Mouse (Mus musculus): ENCODE measurements around the gene Mcee. TPM values are rescaled to one million over a fixed set of nuclear protein-coding genes. Genes with fewer than 3 reads are reported as not detected.

Gene Mcee
- polyA plus RNA-seq, 1 experiment: 18.9 TPM

DNA sequence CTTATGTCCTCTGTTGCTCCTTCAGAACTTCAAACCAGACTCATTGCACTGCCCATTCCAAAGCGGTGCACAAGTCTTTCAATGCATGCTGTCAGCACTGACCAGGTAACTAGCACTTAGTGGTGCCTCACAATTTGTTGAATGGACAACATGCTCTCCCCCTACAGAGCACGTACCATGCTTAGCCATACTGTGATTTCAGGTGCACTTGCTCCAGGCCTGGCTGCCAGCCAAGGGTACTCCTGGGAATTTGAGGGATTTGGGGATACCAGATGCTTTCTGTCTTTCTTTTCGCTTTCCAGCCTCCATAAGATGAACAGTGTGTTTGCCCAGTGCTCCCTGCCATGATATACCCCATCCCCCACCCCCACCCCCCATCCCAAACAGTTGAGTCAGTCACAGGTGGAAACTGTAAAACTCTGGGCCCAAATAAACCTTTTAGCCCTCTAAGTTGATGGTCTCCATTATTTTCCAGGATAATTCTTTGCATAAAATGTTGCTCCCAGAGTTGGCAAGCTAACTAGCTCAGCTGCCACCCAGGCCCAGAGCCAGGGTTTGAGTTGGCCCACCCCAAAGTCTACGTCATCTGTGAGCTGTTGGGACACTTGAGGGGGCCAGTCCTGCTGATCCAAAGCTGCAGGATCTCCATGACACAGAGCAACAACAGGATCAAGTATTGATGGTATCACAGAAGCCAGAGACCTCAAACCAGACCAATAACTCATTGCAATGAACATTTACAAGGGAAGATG is 60.2 kb downstream of the Mcee start:
- Histone ChIP-seq H3K4me2 (ENCODE audit: low read depth) (no peak overlapping the region), H3K36me3 (ENCODE audit: control insufficient read depth, insufficient read depth) (no peaks in the 10 kb centered on the region), H3ac (ENCODE audit: control insufficient read depth, insufficient read length) (no peak overlapping the region), H3K27me3 (ENCODE audit: control insufficient read depth, insufficient read depth, insufficient read length) (no peaks in the 10 kb centered on the region), H3K4me3 (no peak overlapping the region), H3K79me2 (ENCODE audit: control insufficient read depth, insufficient read depth) (no peaks in the 10 kb centered on the region)
- TF ChIP-seq POLR2A (IDR thresholded peaks at IDR 0.05; ENCODE audit: insufficient read length, low read depth) (no peak), USF1 (IDR thresholded peaks at IDR 0.05; ENCODE audit: low read depth) (no peak), MYOD1 (IDR thresholded peaks at IDR 0.05; ENCODE audit: control insufficient read depth in 1 of 3, insufficient read length in 2 of 3, low read depth in 2 of 3) (no peak), MAX (IDR thresholded peaks at IDR 0.05; ENCODE audit: low read depth) (no peak), E2F4 (IDR thresholded peaks at IDR 0.05; ENCODE audit: insufficient read depth) (no peak), POLR2AphosphoS2 (IDR thresholded peaks at IDR 0.05; ENCODE audit: insufficient read length, low read depth) (no peak), SRF (IDR thresholded peaks at IDR 0.05; ENCODE audit: control insufficient read depth, insufficient read length, low read depth) (no peak), REST (IDR thresholded peaks at IDR 0.05; ENCODE audit: insufficient read depth, insufficient read length) (no peak), TCF12 (IDR thresholded peaks at IDR 0.05; ENCODE audit: insufficient read depth, poor library complexity, severe bottlenecking) (no peak), TCF3 (IDR thresholded peaks at IDR 0.05; ENCODE audit: insufficient read length, low read depth) (no peak), MYOG (IDR thresholded peaks at IDR 0.05; ENCODE audit: control insufficient read depth in 1 of 3, insufficient read depth in 1 of 3, insufficient read length in 2 of 3, low read depth in 2 of 3) (no peak), CEBPB (IDR thresholded peaks at IDR 0.05; ENCODE audit: insufficient read depth, poor library complexity, severe bottlenecking) (no peak)

DNA sequence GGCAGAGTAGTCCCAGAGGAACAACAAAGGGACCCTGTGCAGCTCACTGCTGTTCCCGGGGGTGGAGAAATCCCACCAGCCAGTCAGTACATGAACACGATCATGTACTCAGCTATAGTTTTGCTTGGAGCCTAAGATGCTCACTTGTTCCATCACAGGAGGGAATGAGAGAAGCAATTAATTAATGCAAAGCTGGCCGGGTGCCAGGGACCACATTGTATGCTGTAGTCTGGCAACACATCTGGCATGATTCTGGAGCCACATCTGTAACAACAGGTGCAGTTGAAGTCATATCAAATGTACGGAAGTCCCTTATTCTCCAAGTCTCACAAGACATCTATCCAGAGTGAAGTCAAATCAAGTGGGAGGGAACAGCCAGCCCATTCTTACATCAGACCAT is 63.8 kb downstream of the Mcee start:
- Histone ChIP-seq H3K4me2 (ENCODE audit: low read depth) (no peak overlapping the region), H3K4me3 (no peak overlapping the region), H3K79me2 (ENCODE audit: control insufficient read depth, insufficient read depth) (no peaks in the 10 kb centered on the region), H3ac (ENCODE audit: control insufficient read depth, insufficient read length) (no peak overlapping the region), H3K36me3 (ENCODE audit: control insufficient read depth, insufficient read depth) (no peaks in the 10 kb centered on the region), H3K27me3 (ENCODE audit: control insufficient read depth, insufficient read depth, insufficient read length) (no peaks in the 10 kb centered on the region)
- TF ChIP-seq POLR2A (IDR thresholded peaks at IDR 0.05; ENCODE audit: insufficient read length, low read depth) (no peak), MYOD1 (IDR thresholded peaks at IDR 0.05; ENCODE audit: control insufficient read depth in 1 of 3, insufficient read length in 2 of 3, low read depth in 2 of 3) (no peak), TCF12 (IDR thresholded peaks at IDR 0.05; ENCODE audit: insufficient read depth, poor library complexity, severe bottlenecking) (no peak)

DNA sequence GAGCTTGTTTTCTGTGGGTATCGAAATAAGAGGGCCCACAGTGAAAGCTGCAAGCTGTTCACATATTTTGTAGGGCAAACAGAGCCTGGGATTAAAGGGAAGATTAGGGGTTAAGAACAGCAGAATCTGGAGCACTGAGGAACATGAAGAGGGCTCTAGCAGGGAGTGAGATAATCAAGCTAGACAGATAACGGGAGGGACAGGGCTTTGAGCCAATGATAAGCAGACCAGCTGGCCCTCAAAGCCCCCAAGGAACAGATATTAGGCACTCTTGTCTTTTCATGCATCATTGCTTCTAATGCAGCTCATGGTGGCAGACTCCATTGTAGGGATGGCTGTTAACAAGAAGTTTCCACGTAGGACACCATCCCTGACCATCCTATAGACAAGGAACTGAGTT is 64.3 kb downstream of the Mcee start:
- Histone ChIP-seq H3K4me3 (no peak overlapping the region), H3K27me3 (ENCODE audit: control insufficient read depth, insufficient read depth, insufficient read length) (no peaks in the 10 kb centered on the region), H3ac (ENCODE audit: control insufficient read depth, insufficient read length) (no peak overlapping the region), H3K79me2 (ENCODE audit: control insufficient read depth, insufficient read depth) (no peaks in the 10 kb centered on the region), H3K36me3 (ENCODE audit: control insufficient read depth, insufficient read depth) (no peaks in the 10 kb centered on the region), H3K4me2 (ENCODE audit: low read depth) (no peak overlapping the region)
- no peak for TF ChIP-seq TCF3 (IDR thresholded peaks at IDR 0.05; ENCODE audit: insufficient read length, low read depth)
- no peak for TF ChIP-seq REST (IDR thresholded peaks at IDR 0.05; ENCODE audit: insufficient read depth, insufficient read length)
- TF ChIP-seq POLR2AphosphoS2 (IDR thresholded peaks at IDR 0.05; ENCODE audit: insufficient read length, low read depth): no peak
- TF ChIP-seq MYOG (IDR thresholded peaks at IDR 0.05; ENCODE audit: control insufficient read depth in 1 of 3, insufficient read depth in 1 of 3, insufficient read length in 2 of 3, low read depth in 2 of 3): no peak
- TF ChIP-seq USF1 (IDR thresholded peaks at IDR 0.05; ENCODE audit: low read depth): no peak
- no peak for TF ChIP-seq MYOD1 (IDR thresholded peaks at IDR 0.05; ENCODE audit: control insufficient read depth in 1 of 3, insufficient read length in 2 of 3, low read depth in 2 of 3)
- TF ChIP-seq POLR2A (IDR thresholded peaks at IDR 0.05; ENCODE audit: insufficient read length, low read depth): no peak
- TF ChIP-seq CEBPB (IDR thresholded peaks at IDR 0.05; ENCODE audit: insufficient read depth, poor library complexity, severe bottlenecking): no peak
- no peak for TF ChIP-seq SRF (IDR thresholded peaks at IDR 0.05; ENCODE audit: control insufficient read depth, insufficient read length, low read depth)
- no peak for TF ChIP-seq TCF12 (IDR thresholded peaks at IDR 0.05; ENCODE audit: insufficient read depth, poor library complexity, severe bottlenecking)
- TF ChIP-seq MAX (IDR thresholded peaks at IDR 0.05; ENCODE audit: low read depth): no peak
- TF ChIP-seq E2F4 (IDR thresholded peaks at IDR 0.05; ENCODE audit: insufficient read depth): no peak

DNA sequence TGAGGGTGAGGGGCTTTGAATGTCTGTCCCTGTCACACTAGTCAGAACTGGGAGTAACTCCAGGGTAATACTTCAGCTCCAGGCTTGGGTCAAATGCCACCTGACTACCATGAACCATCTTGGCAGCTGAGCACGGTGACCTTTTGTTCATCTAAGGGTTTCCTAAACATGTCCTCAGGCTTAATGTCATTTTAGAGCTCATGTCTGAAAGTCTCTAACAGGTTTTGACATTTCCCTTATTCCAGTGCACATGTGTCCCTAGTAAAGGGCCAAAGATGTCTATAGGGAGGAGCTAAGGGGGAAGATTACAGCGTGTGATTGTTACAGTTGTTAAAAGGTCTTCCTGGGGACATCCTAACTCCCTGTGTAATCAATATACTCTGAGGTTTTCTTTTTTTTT is 65.4 kb downstream of the Mcee start:
- H3K36me3 ChIP-seq (ENCODE audit: control insufficient read depth, insufficient read depth): no peaks in the 10 kb centered on the region
- H3K4me3 ChIP-seq: no peak overlapping the region
- no peak for TF ChIP-seq REST (IDR thresholded peaks at IDR 0.05; ENCODE audit: insufficient read depth, insufficient read length)
- TF ChIP-seq POLR2AphosphoS2 (IDR thresholded peaks at IDR 0.05; ENCODE audit: insufficient read length, low read depth): no peak
- TF ChIP-seq POLR2A (IDR thresholded peaks at IDR 0.05; ENCODE audit: insufficient read length, low read depth): no peak
- no peak for TF ChIP-seq MYOG (IDR thresholded peaks at IDR 0.05; ENCODE audit: control insufficient read depth in 1 of 3, insufficient read depth in 1 of 3, insufficient read length in 2 of 3, low read depth in 2 of 3)
- no peak for TF ChIP-seq MYOD1 (IDR thresholded peaks at IDR 0.05; ENCODE audit: control insufficient read depth in 1 of 3, insufficient read length in 2 of 3, low read depth in 2 of 3)
- no peak for TF ChIP-seq USF1 (IDR thresholded peaks at IDR 0.05; ENCODE audit: low read depth)
- no peak for TF ChIP-seq TCF12 (IDR thresholded peaks at IDR 0.05; ENCODE audit: insufficient read depth, poor library complexity, severe bottlenecking)
- no peak for TF ChIP-seq CEBPB (IDR thresholded peaks at IDR 0.05; ENCODE audit: insufficient read depth, poor library complexity, severe bottlenecking)
- no peak overlapping the region for H3ac ChIP-seq (ENCODE audit: control insufficient read depth, insufficient read length)
- no peaks in the 10 kb centered on the region for H3K79me2 ChIP-seq (ENCODE audit: control insufficient read depth, insufficient read depth)
- no peaks in the 10 kb centered on the region for H3K27me3 ChIP-seq (ENCODE audit: control insufficient read depth, insufficient read depth, insufficient read length)
- no peak overlapping the region for H3K4me2 ChIP-seq (ENCODE audit: low read depth)

Other genes starting within 250 kb of the Mcee start
- gene Trpm1, start 238.8 kb upstream of the Mcee start, polyA plus RNA-seq (2012; fragmentation: generic; extraction: Trizol): 0.17 TPM
- gene Mtmr10, start 105.0 kb upstream of the Mcee start, polyA plus RNA-seq (2012; fragmentation: generic; extraction: Trizol): 5.6 TPM
- gene Fan1, start 18.5 kb upstream of the Mcee start, polyA plus RNA-seq (2012; fragmentation: generic; extraction: Trizol): 1.7 TPM
- 8.4 TPM for gene Mphosph10, start 339 bp upstream of the Mcee start, polyA plus RNA-seq (2012; fragmentation: generic; extraction: Trizol)
- gene Apba2, start 109.1 kb downstream of the Mcee start, polyA plus RNA-seq (2012; fragmentation: generic; extraction: Trizol): not detected